Mouse (Mus musculus): ENCODE measurements around the gene Zc3h12c.

DNA sequence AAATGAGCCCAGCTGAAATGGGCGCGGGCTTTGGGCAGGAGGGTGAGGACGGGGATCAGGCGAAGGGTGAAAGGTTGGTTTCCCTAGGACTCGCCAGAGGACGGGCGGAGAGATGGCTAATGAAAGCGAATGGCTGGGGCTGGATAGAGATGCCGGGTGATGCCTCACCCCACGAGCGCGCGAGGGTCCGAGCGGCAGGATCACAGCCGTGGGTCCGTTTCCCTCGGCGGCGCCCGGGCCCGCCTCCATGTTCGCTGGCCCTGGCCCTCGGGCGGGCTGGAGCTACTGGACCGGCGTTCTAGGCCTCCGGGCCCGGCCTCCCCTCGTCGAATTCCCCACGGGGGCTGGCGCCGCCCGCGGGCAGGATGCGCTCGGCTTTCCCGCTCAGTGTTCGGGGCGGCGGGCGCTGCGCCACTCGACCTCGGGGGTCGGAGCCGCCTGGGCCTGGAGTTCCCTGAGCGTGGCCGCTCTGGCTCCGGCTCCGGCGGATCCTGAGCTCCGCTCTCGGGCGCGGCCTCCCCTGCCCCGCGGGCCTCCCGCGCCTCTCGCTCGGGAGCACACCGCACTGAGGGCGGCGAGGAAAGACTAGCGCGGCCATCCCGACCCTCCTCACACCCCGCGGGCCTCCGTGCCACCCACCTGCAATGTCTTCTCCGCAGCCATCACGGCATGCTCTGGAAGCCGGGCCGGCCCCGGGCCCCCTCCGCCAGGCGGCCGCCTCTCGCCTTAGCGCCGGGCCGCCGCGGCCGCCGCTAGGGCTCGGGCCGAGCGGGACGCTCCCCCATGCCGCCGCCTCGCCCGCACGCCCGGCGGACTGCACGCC, at the start of gene Zc3h12c:
- TF ChIP-seq POLR2A (IDR thresholded peaks at IDR 0.05; ENCODE audit: borderline replicate concordance, insufficient read depth, low read length) (no peak), CTCF (IDR thresholded peaks at IDR 0.05; ENCODE audit: borderline replicate concordance, insufficient read depth, low read depth, low read length) (no peak)

Measured in cerebellum, adult 2 months (tissue).